Mouse (Mus musculus): ENCODE measurements at regions not wholly inside any gene's neighbourhood (a gene's known extent, or its start where the extent isn't known, plus 50 kb on each side); places are given as distances from the start of the nearest gene placed in this dataset.

DNA sequence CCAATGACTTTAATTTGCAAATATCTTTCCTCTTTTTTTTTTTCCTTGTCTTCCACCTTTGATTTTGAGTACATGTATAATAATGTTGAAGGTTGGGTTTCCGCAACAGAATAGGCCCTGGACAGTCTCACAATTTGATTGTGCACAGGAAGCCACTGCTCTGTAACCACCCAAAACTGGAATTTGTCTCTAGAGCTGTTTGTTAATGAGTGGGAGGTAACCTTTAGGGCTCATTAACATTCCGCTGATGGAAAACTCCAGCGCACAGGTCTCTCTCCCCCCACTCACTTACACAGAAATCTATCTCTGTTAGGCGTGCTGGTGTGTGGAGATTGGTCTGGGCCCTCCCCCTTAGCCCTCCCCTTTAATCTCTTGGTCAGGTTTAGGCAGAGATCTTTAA lies 78.5 kb upstream of the Pmfbp1 start:
- no peak for DNase-seq (ENCODE audit: low spot score)

DNA sequence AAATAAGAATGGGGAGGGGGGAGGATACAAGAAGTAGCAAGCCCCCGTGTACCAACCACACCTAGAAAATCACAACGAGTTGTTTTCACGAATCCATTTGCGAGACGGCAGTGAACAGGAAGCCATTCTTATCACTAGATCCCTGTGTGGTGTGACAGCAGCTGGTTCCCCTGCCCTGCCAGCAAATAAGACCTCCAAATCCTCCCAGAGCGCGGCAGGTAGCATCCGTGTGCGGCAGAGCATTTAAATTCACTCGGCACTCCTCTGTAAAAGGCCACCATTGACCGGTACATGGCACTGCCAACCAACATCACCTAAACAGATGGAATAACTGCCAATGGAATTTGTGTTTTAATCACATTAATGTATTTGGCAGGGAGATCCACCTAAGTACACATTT lies 77.9 kb upstream of the Pmfbp1 start:
- no peak for DNase-seq (ENCODE audit: low spot score)

DNA sequence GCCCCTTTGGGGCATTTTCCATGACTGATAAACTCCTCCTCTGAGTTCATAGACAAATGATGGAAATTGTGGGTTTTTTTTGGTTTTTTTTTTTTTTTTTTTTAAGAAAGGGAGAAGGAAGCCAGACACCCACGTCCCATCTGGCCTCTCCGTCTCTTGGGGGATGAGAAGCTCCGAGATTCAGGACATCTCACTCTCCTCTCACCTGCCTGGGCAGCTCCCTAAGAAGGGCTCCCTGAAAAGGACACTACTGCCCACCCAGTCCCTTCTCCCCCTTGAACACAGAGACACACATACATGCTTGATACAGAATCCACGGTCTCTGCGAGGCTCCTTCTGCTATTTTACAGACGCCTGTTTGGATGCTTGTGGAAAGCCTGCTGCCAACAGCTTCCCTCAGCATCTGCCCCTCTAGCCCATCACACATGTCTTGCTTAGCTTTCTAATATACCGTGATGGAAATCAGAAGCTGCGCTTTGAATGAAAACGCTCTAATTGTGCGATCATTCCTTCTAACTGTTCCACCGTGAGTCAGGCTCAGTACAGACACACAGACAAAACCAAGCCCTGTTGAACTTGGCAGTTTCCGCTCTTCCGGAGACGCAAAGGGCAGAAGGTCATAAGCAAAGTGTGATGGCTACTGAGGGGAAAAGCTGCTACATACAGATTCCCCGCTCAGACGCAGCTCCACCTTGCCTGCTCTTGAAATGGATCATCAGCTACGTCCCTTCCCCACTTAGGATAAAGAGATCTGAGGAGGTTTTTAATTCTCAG lies 77.3 kb upstream of the Pmfbp1 start:
- DNase-seq (ENCODE audit: low spot score): peak; percentile 64

DNA sequence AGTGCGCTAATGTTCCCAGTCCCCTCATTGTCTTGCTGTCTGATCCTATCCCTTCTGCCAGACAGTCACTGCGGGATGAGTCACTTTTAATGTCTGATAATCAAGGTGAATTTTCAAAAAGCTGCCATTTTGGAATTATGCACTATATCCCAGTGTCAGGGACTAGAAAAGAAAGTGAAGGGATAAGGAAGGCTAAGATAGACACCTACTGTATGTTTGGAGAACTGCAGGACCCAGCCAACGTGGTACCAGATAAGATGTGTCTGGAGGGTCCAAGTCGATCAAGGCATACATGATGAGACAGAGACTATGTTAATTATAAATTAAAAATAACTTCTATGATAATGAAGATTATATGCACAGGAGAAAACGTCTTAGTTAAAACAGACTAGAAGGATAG lies 76.6 kb upstream of the Pmfbp1 start:
- DNase-seq (ENCODE audit: low spot score): peak; percentile 85

DNA sequence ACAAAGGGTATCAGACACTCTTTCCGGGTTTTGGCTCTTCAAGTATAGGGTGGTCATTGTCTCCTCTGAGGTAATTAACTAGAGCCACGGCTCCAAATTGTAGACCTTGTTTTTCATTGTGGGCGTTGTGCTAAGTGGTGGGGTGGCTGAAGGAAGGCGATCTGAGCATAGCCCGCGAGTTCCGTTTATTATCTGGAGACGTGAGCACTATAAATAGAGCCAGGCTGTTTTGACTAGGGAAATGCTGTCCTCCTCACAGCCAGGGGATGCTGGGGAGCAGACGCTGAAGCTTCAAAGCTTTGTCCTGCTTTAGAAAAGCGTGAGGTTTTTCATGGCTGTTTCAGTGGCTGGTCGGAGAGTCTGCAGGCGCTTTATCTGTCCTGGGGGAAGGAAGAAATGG lies 75.9 kb upstream of the Pmfbp1 start:
- DNase-seq (ENCODE audit: low spot score): peak; percentile 60

DNA sequence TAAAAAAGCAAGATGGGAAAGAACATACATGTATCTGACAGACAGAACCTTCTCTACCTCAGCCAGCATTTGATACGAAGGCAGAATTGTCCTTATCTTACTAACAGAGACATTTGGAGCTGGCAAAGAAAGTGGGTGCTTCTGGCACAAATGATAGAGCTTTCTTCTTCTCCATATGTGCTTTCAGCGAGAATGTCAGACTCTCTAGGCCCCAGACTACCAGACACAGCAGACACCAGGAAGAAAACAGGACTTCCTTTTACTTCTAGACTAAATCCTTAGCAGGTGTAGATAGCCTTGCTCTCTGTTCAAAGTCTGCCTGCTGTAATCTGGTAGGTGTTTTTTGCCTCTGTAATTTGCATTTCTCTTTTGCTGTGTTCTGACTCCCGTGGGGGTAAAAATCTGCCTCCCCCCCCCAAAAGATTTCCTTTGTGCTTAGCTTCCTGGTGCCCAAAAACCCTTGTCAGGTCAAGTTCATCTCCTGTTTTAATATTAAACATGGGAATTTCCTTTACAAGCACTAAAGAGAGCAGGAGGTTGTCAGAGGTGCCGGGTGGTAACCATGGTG lies 74.7 kb upstream of the Pmfbp1 start:
- DNase-seq (ENCODE audit: low spot score): no peak

DNA sequence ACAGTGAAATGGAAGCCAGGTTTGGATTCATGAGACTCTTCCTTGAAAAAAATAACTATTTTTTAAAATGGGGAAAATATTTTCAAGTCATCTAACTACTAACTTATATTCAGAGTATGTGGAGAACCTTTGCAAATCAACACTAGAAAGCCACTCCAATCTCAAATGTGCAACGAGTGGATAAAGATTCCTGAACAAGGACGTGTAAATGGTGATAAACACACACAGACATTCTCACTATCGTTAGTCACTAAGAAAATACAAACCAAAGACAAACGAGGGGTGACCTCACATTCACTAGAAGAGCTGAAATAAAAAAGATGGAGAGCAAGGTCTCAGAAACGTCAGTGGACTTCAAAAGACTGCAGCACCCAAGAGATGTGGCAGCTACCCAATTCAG lies 69.8 kb upstream of the Pmfbp1 start:
- no peak for DNase-seq (ENCODE audit: low spot score)

DNA sequence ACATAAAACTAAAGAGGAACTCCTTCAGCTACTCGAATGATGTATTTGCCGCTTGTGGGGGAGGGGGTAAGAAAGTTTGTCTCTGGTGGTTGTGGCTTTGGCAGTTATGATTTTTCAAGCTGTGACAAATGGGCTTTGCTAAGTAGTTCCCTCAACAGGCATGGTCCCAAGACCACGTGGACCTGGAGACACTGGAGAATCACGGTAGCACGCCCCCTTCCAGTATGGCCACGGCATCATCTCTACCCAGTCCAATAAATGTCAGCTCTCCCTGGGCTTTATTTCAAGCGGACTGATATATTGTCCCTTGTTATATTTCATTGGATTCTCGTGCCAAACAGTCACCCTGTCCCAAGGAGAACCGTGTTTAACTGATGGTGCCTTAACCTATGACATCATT lies 65.3 kb upstream of the Pmfbp1 start:
- no peak for DNase-seq (ENCODE audit: low spot score)

DNA sequence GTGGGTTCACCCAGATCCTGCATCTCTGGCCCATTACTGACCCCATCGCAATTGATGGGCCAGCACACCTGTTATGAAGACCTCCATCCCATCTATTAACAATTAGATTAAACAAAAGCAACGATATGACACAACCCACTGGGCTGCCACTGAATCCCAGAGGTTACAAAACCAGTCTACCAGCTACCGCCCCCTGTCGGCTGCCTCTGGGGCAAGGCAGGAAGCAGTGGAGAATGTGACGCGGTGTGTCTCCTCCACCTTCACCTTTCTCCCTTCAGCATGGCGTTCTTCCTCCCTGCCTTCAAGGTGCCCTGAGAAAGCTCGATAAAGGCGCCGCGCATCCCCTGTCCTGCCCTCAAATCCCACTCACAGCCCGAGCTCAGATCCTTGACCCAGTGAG lies 59.3 kb upstream of the Pmfbp1 start:
- DNase-seq (ENCODE audit: low spot score): no peak

DNA sequence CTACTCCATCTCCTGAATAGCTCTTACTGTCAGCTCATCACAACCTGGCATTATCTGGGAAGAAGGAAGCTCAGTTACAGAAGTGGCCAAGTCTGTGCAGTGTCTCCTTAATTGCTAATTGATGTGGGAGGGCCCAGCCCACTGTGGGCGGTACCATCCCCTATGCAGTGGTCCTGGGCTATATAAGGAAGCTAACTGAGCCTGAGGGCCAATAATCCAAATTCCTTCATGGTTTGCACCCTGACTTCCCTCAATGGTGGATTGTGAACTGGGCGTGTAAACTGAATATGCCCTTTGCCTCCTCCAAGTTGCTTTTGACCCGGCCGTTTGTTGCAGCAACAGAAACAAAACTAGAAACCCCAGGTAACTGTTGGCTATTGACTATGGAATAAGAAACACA lies 57.8 kb upstream of the Pmfbp1 start:
- peak; percentile 14 for DNase-seq (ENCODE audit: low spot score)

DNA sequence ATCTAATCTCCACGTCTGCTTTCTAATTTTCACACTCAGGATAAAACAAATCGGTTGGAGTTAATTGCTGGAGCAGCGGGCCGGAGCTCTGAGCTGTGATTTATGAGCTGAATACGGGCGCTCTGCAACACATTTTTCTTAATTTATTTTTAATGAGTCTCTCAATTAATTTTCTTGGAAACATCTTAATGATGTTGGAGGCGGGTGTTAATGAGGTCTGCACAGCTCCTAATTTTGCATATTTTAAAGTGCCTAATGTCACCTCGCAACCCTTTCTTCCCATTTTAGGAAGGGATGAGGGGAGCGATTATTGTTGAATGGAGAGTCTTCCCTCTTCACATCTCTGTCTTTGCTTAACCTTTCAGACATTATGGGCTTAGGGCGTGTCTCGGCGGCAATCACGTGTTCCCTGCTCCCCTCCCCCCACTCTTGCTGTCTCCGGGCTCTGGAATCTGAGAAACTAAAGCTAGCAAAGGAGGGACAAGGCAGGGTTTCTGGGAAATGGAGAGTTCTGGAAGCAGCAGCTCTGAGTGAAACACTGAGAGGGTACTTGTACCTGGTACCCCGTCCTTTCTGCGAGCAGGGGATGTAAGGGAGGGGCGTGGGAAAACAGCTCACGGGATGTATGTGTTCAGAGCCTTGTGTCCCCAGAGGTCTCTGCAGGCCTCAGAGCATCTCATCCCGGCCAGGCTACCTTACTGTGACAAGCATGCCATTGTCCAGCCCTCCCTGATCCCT lies 56.8 kb upstream of the Pmfbp1 start:
- peak; percentile 79 for DNase-seq (ENCODE audit: low spot score)

DNA sequence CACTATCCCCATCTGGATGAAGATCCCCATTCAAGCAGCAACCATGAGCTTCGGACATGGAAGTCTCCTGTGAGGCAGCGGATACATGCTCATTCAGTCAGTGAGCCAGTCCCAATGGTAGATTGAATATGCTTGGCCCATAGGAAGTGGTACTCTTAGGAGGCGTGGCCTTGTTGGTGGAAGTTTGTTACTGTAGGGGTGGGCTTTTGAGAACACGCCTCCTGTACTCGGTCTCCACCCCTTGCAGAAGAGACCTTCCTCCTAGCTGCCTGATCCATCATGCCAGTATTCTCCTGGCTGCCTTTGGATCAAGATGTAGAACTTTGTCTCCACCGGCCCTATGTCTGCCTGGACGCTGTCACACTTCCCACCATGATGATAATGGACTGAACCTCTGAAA lies 55.3 kb upstream of the Pmfbp1 start:
- DNase-seq (ENCODE audit: low spot score): no peak
